Mouse (Mus musculus): ENCODE results near the gene Arpc1a. TPM values are rescaled to one million over a fixed set of nuclear protein-coding genes. Genes with fewer than 3 reads are reported as not detected.
"Not testable (repeated sequence)": the region's sequence is repeated elsewhere in the genome, so short reads cannot be mapped to it uniquely, and the experiment has no call there.

Arpc1a gene
- polyA plus RNA-seq, 1 experiment from 2014 or later = 138 TPM

DNA sequence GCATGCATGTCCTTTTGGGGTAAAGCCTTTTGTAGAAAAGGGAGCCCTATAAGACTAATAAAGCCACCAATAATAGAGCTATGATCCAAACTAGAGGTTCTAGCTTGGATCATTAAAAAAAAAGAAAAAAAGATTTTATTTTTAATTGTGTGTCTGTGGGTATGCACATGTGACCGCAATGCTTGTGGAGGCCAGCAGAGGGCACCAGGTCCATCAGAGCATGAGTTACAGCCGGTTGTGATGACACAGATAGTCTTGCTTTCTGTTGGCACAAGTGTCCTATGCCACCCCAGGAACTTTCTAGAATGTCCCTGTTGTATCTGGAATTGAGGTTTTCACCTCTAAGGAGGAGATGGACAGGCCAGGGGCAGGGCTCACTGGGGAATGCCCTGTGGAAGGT, 35.8 kb downstream of the Arpc1a start:
- Histone ChIP-seq H3K9ac (ENCODE audit: low read depth, low read length) (no peak overlapping the region), H3K4me1 (ENCODE audit: control insufficient read depth, insufficient read depth, low read length) (no peaks in the 10 kb centered on the region), H3K36me3 (ENCODE audit: control insufficient read depth, insufficient read depth, low read length) (peaks cover 17% of the 10 kb centered on the region), H3K4me2 (ENCODE audit: low read depth, low read length) (no peak overlapping the region), H3K4me3 (ENCODE audit: low read depth, low read length) (no peak overlapping the region), H3K27ac (replicated peaks; ENCODE audit: low read depth, low read length) (no peak overlapping the region), H3K27me3 (replicated peaks; ENCODE audit: control insufficient read depth, insufficient read depth, low read length) (no peaks in the 10 kb centered on the region), H3K9me3 (ENCODE audit: control insufficient read depth, low read length) (no peaks in the 10 kb centered on the region)
- ATAC-seq (ENCODE audit: low read depth) = no peak
- 97% methylated on average over 2 of the region's 2 CpGs for WGBS
- no peak for DNase-seq (ENCODE audit: low spot score)

DNA sequence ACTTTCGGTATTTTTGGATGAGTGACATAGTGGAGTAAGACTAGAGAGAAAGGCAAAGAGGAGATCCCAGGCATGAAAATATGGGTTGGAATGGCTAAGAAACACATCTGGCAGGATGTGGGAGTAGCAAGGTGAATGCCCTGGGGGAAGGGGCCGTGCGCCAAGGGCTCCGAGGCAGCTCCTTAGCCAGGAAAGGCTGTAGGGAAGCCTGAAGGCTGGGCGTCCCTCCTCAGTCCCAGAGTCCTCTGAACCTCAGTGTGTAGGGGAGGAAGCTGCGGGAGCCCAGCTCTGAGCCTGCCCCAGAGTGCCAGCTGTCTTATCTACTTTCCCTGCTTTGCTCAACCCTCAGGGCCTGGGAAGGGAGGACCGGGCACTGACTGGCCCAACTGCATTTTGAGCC, 37.3 kb downstream of the Arpc1a start:
- Histone ChIP-seq H3K4me3 (ENCODE audit: low read depth, low read length) (no peak overlapping the region), H3K4me1 (ENCODE audit: control insufficient read depth, insufficient read depth, low read length) (no peaks in the 10 kb centered on the region), H3K4me2 (ENCODE audit: low read depth, low read length) (no peak overlapping the region), H3K27me3 (replicated peaks; ENCODE audit: control insufficient read depth, insufficient read depth, low read length) (no peaks in the 10 kb centered on the region), H3K9me3 (ENCODE audit: control insufficient read depth, low read length) (no peaks in the 10 kb centered on the region), H3K36me3 (ENCODE audit: control insufficient read depth, insufficient read depth, low read length) (peaks cover 32% of the 10 kb centered on the region), H3K9ac (ENCODE audit: low read depth, low read length) (no peak overlapping the region), H3K27ac (replicated peaks; ENCODE audit: low read depth, low read length) (no peak overlapping the region)
- WGBS = 47% methylated on average over 6 of the region's 7 CpGs
- ATAC-seq (ENCODE audit: low read depth) = no peak
- DNase-seq (ENCODE audit: low spot score) = no peak

DNA sequence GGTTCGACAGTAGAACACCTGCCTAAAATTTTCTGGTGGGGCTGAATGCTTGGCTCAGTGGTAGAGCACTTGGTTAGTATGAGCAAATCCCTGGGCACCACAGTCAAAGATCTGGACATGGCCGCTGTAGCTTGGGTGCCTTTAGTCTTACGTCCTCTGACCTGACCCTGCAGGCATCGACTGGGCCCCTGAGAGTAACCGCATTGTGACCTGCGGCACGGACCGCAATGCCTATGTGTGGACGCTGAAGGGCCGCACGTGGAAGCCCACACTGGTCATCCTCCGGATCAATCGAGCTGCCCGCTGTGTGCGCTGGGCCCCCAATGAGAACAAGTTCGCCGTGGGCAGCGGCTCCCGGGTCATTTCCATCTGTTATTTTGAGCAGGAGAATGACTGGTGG, 39.8 kb downstream of the Arpc1a start:
- Histone ChIP-seq H3K9ac (ENCODE audit: low read depth, low read length) (no peak overlapping the region), H3K27me3 (replicated peaks; ENCODE audit: control insufficient read depth, insufficient read depth, low read length) (no peaks in the 10 kb centered on the region), H3K4me3 (ENCODE audit: low read depth, low read length) (no peak overlapping the region), H3K4me1 (ENCODE audit: control insufficient read depth, insufficient read depth, low read length) (no peaks in the 10 kb centered on the region), H3K36me3 (ENCODE audit: control insufficient read depth, insufficient read depth, low read length) (peaks cover 56% of the 10 kb centered on the region), H3K27ac (replicated peaks; ENCODE audit: low read depth, low read length) (no peak overlapping the region), H3K4me2 (ENCODE audit: low read depth, low read length) (no peak overlapping the region), H3K9me3 (ENCODE audit: control insufficient read depth, low read length) (no peaks in the 10 kb centered on the region)
- ATAC-seq (ENCODE audit: low read depth) = no peak
- WGBS = 94% methylated on average over 18 of the region's 19 CpGs
- no peak for DNase-seq (ENCODE audit: low spot score)

- Histone ChIP-seq H3K4me3 (ENCODE audit: low read depth, low read length) (no peak overlapping the region), H3K27ac (replicated peaks; ENCODE audit: low read depth, low read length) (no peak overlapping the region), H3K4me2 (ENCODE audit: low read depth, low read length) (no peak overlapping the region), H3K9ac (ENCODE audit: low read depth, low read length) (no peak overlapping the region), H3K4me1 (ENCODE audit: control insufficient read depth, insufficient read depth, low read length) (no peaks in the 10 kb centered on the region), H3K9me3 (ENCODE audit: control insufficient read depth, low read length) (no peaks in the 10 kb centered on the region), H3K36me3 (ENCODE audit: control insufficient read depth, insufficient read depth, low read length) (peaks cover 86% of the 10 kb centered on the region), H3K27me3 (replicated peaks; ENCODE audit: control insufficient read depth, insufficient read depth, low read length) (no peaks in the 10 kb centered on the region)
- WGBS = 92% methylated on average over 9 of the region's 9 CpGs
- DNase-seq (ENCODE audit: low spot score) = no peak
- no peak for ATAC-seq (ENCODE audit: low read depth)
These were observed 43.0 kb downstream of the Arpc1a start for GRCm38 (mm10) chr5:145126580-145126979.

DNA sequence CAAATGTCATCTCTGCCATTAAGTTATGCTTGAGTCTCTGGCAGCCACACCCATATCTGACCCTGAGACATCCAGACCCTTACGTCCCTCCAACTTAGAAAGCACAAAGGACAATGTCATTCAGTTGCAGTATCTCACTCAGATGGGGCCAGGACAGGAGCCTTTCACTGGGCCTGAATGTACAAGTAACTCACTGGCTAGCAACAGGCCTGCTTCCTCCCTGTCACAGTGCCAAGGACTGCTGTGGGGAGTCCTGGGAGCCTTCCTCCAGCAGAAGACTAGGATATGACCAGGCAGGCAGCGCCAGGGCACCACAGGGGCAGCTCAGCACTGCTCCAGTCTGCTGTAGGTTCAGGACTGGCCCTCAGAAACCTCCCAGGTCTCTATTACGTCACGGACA, 45.5 kb downstream of the Arpc1a start:
- Histone ChIP-seq H3K4me3 (ENCODE audit: low read depth, low read length) (no peak overlapping the region), H3K27me3 (replicated peaks; ENCODE audit: control insufficient read depth, insufficient read depth, low read length) (no peaks in the 10 kb centered on the region), H3K9ac (ENCODE audit: low read depth, low read length) (no peak overlapping the region), H3K9me3 (ENCODE audit: control insufficient read depth, low read length) (no peaks in the 10 kb centered on the region), H3K4me1 (ENCODE audit: control insufficient read depth, insufficient read depth, low read length) (no peaks in the 10 kb centered on the region), H3K36me3 (ENCODE audit: control insufficient read depth, insufficient read depth, low read length) (peaks cover 97% of the 10 kb centered on the region), H3K27ac (replicated peaks; ENCODE audit: low read depth, low read length) (no peak overlapping the region), H3K4me2 (ENCODE audit: low read depth, low read length) (no peak overlapping the region)
- no peak for DNase-seq (ENCODE audit: low spot score)
- WGBS = 94% methylated on average over 4 of the region's 4 CpGs
- ATAC-seq (ENCODE audit: low read depth) = no peak

GRCm38 (mm10) chr5:145129773-145130172, 46.1 kb downstream of the Arpc1a start:
- H3K4me1 ChIP-seq (ENCODE audit: control insufficient read depth, insufficient read depth, low read length) = not testable (repeated sequence)

GRCm38 (mm10) chr5:145130191-145130590, 46.6 kb downstream of the Arpc1a start:
- H3K4me3 ChIP-seq (ENCODE audit: low read depth, low read length) = no peak overlapping the region
- H3K4me1 ChIP-seq (ENCODE audit: control insufficient read depth, insufficient read depth, low read length) = no peaks in the 10 kb centered on the region
- no peak for DNase-seq (ENCODE audit: low spot score)
- WGBS = 92% methylated on average over 11 of the region's 11 CpGs
- no peaks in the 10 kb centered on the region for H3K9me3 ChIP-seq (ENCODE audit: control insufficient read depth, low read length)
- H3K27ac ChIP-seq (replicated peaks; ENCODE audit: low read depth, low read length) = no peak overlapping the region
- H3K9ac ChIP-seq (ENCODE audit: low read depth, low read length) = no peak overlapping the region
- H3K4me2 ChIP-seq (ENCODE audit: low read depth, low read length) = no peak overlapping the region
- H3K36me3 ChIP-seq (ENCODE audit: control insufficient read depth, insufficient read depth, low read length) = peaks cover 97% of the 10 kb centered on the region
- no peak for ATAC-seq (ENCODE audit: low read depth)
- H3K27me3 ChIP-seq (replicated peaks; ENCODE audit: control insufficient read depth, insufficient read depth, low read length) = no peaks in the 10 kb centered on the region

More at GRCm38 (mm10) chr5:145129773-145130172, 46.1 kb downstream of the Arpc1a start:
- not testable (repeated sequence) for H3K27me3 ChIP-seq (replicated peaks; ENCODE audit: control insufficient read depth, insufficient read depth, low read length); ATAC-seq (ENCODE audit: low read depth); DNase-seq (ENCODE audit: low spot score); H3K9ac ChIP-seq (ENCODE audit: low read depth, low read length); H3K27ac ChIP-seq (replicated peaks; ENCODE audit: low read depth, low read length); H3K4me3 ChIP-seq (ENCODE audit: low read depth, low read length); H3K4me2 ChIP-seq (ENCODE audit: low read depth, low read length); H3K9me3 ChIP-seq (ENCODE audit: control insufficient read depth, low read length)
- H3K36me3 ChIP-seq (ENCODE audit: control insufficient read depth, insufficient read depth, low read length) = peaks cover 97% of the 10 kb centered on the region
- 80% methylated on average over 2 of the region's 6 CpGs for WGBS

DNA sequence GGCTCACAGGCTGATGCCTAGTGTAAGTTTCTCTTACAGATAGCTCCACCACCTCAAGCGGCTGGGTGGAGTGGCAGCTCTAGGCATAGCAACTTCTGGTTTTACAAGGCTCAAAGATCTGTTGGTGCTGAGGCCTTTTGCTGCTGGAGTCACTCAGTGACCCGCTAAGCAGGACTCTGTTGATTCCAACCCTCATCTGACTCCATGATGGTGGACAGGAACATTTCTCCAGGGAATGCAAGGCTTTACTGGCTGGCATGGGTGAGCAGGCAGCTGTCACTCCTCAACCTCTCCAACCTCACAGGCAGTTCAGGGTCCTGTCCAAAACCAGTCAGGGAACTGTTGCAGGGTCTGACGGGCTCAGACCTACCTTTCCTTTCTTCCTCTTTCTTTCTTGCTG, 47.4 kb downstream of the Arpc1a start:
- H3K9me3 ChIP-seq (ENCODE audit: control insufficient read depth, low read length) = no peaks in the 10 kb centered on the region
- no peaks in the 10 kb centered on the region for H3K27me3 ChIP-seq (replicated peaks; ENCODE audit: control insufficient read depth, insufficient read depth, low read length)
- no peak overlapping the region for H3K4me2 ChIP-seq (ENCODE audit: low read depth, low read length)
- H3K36me3 ChIP-seq (ENCODE audit: control insufficient read depth, insufficient read depth, low read length) = peaks cover 98% of the 10 kb centered on the region
- no peak overlapping the region for H3K4me3 ChIP-seq (ENCODE audit: low read depth, low read length)
- WGBS = 84% methylated on average over 3 of the region's 3 CpGs
- DNase-seq (ENCODE audit: low spot score) (no peak), ATAC-seq (ENCODE audit: low read depth) (no peak)
- H3K9ac ChIP-seq (ENCODE audit: low read depth, low read length) = no peak overlapping the region
- H3K4me1 ChIP-seq (ENCODE audit: control insufficient read depth, insufficient read depth, low read length) = no peaks in the 10 kb centered on the region
- no peak overlapping the region for H3K27ac ChIP-seq (replicated peaks; ENCODE audit: low read depth, low read length)

GRCm38 (mm10) chr5:145133275-145133674, 49.6 kb downstream of the Arpc1a start:
- H3K27me3 ChIP-seq (replicated peaks; ENCODE audit: control insufficient read depth, insufficient read depth, low read length); H3K4me2 ChIP-seq (ENCODE audit: low read depth, low read length); H3K4me3 ChIP-seq (ENCODE audit: low read depth, low read length); H3K4me1 ChIP-seq (ENCODE audit: control insufficient read depth, insufficient read depth, low read length); ATAC-seq (ENCODE audit: low read depth); DNase-seq (ENCODE audit: low spot score); H3K9me3 ChIP-seq (ENCODE audit: control insufficient read depth, low read length); H3K27ac ChIP-seq (replicated peaks; ENCODE audit: low read depth, low read length); H3K9ac ChIP-seq (ENCODE audit: low read depth, low read length): not testable (repeated sequence)
- 85% methylated on average over 6 of the region's 6 CpGs for whole genome bisulfite sequencing
- H3K36me3 ChIP-seq (ENCODE audit: control insufficient read depth, insufficient read depth, low read length) = peaks cover 85% of the 10 kb centered on the region
